Mouse (Mus musculus): ENCODE measurements around the gene Rap2a. TPM values are rescaled to one million over a fixed set of nuclear protein-coding genes. Genes with fewer than 3 reads are reported as not detected.

The Rap2a gene
- polyA plus RNA-seq, 1 experiment from 2014 or later, result 8.3 TPM

DNA sequence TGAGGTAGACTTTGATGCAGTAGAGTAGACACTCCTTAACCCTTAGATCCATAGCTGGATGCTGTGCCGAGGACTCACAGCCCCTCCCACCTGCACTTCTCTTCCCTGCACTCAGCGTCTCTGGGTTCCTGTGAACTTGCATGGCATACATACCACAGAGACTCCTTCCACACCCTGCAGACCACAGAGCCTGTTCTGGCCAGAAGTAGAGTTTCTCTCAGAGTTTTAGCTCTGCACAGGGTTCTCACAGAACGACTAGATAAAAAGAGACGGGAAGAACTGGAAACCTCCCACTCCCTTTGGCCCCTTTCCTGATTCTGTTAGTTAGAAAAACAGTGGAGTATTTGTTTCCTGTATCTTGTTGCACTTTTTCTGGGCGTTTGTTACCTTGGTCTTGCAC is 18.0 kb downstream of the Rap2a start:
- H3K27ac ChIP-seq (ENCODE audit: low read depth, low read length), result no peak overlapping the region
- no peak overlapping the region for H3K9ac ChIP-seq (ENCODE audit: low read depth, low read length)
- ATAC-seq, result no peak
- H3K9me3 ChIP-seq (ENCODE audit: control insufficient read depth), result no peaks in the 10 kb centered on the region
- H3K4me3 ChIP-seq (ENCODE audit: low read depth, low read length), result no peak overlapping the region
- WGBS, result 40% methylated on average over 5 of the region's 5 CpGs
- no peaks in the 10 kb centered on the region for H3K36me3 ChIP-seq (ENCODE audit: control insufficient read depth, insufficient read depth)
- H3K4me1 ChIP-seq (replicated peaks; ENCODE audit: control insufficient read depth, insufficient read depth, low read length), result no peaks in the 10 kb centered on the region
- H3K4me2 ChIP-seq (replicated peaks; ENCODE audit: low read depth), result no peak overlapping the region
- no peaks in the 10 kb centered on the region for H3K27me3 ChIP-seq (replicated peaks; ENCODE audit: control insufficient read depth, insufficient read depth, low read length)
- TF ChIP-seq CTCF (IDR thresholded peaks at IDR 0.05; ENCODE audit: low read depth), result no peak

DNA sequence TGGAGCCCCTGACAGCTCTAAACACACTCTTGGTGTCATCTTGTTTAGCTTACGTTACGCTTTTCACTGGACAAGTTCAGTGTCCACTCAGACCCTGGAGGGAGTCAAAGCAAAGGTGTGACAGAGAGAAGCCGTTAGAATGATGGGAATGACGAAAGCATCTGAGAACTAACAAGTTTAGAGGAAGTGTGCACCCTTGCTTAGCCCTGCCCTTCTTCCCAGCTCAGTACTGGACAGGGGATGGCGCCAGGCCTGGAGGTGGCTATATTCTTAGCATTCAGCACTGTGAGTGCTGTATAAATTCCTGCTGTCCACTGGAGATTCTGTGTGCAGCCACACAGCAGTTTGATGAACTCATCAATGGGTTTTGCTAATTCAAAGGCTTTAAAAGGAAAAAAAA is 18.6 kb downstream of the Rap2a start:
- H3K9ac ChIP-seq (ENCODE audit: low read depth, low read length), result no peak overlapping the region
- no peaks in the 10 kb centered on the region for H3K36me3 ChIP-seq (ENCODE audit: control insufficient read depth, insufficient read depth)
- H3K9me3 ChIP-seq (ENCODE audit: control insufficient read depth), result no peaks in the 10 kb centered on the region
- H3K27me3 ChIP-seq (replicated peaks; ENCODE audit: control insufficient read depth, insufficient read depth, low read length), result no peaks in the 10 kb centered on the region
- WGBS, result 72% methylated on average over 5 of the region's 5 CpGs
- TF ChIP-seq CTCF (IDR thresholded peaks at IDR 0.05; ENCODE audit: low read depth), result no peak
- no peak overlapping the region for H3K4me2 ChIP-seq (replicated peaks; ENCODE audit: low read depth)
- no peaks in the 10 kb centered on the region for H3K4me1 ChIP-seq (replicated peaks; ENCODE audit: control insufficient read depth, insufficient read depth, low read length)
- ATAC-seq, result no peak
- H3K4me3 ChIP-seq (ENCODE audit: low read depth, low read length), result no peak overlapping the region
- no peak overlapping the region for H3K27ac ChIP-seq (ENCODE audit: low read depth, low read length)

DNA sequence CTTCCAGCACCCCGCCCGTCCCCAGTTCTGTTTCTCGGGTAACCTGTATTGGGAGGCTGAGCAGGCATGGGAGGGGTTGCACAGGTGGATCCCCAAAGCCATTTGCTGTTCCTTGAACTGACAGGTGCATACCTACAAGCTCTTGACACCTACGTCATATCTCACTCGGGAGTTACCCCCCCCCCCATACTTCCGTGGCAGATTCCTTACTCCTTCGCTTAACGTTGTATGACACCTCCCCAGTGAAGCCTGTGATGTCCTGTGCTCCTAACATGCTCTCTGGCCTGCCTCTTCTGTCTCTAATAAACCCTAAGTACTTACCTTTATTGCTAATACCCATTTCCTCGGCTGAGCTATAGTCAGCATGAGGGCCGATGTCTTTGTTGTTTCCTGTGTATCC is 20.9 kb downstream of the Rap2a start:
- no peaks in the 10 kb centered on the region for H3K9me3 ChIP-seq (ENCODE audit: control insufficient read depth)
- H3K4me1 ChIP-seq (replicated peaks; ENCODE audit: control insufficient read depth, insufficient read depth, low read length), result no peaks in the 10 kb centered on the region
- H3K4me2 ChIP-seq (replicated peaks; ENCODE audit: low read depth), result no peak overlapping the region
- no peak overlapping the region for H3K27ac ChIP-seq (ENCODE audit: low read depth, low read length)
- no peaks in the 10 kb centered on the region for H3K36me3 ChIP-seq (ENCODE audit: control insufficient read depth, insufficient read depth)
- TF ChIP-seq CTCF (IDR thresholded peaks at IDR 0.05; ENCODE audit: low read depth), result no peak
- no peak for ATAC-seq
- WGBS, result 90% methylated on average over 10 of the region's 10 CpGs
- H3K4me3 ChIP-seq (ENCODE audit: low read depth, low read length), result no peak overlapping the region
- H3K27me3 ChIP-seq (replicated peaks; ENCODE audit: control insufficient read depth, insufficient read depth, low read length), result no peaks in the 10 kb centered on the region
- no peak overlapping the region for H3K9ac ChIP-seq (ENCODE audit: low read depth, low read length)

DNA sequence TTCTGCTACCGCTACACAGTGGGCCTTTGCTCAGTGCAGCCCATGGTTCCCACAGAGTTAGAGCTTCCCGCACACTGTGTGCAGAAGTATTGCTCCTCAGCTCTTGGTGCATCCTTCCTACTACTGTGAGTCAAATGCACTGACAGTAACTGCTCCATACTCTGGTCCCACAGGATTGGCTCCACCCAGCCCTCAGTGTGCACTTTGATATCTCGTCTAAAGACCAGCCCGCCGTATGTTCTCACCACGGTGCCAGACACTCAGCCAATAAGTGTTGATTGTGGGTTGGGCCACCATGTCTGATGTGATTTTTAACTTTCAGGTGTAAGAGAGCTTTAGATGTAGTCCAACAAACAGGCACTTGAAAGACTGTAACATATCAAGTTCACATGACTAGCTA is 21.4 kb downstream of the Rap2a start:
- no peak for TF ChIP-seq CTCF (IDR thresholded peaks at IDR 0.05; ENCODE audit: low read depth)
- 69% methylated on average over 6 of the region's 6 CpGs for WGBS
- Histone ChIP-seq H3K4me3 (ENCODE audit: low read depth, low read length) (no peak overlapping the region), H3K4me1 (replicated peaks; ENCODE audit: control insufficient read depth, insufficient read depth, low read length) (no peaks in the 10 kb centered on the region), H3K27me3 (replicated peaks; ENCODE audit: control insufficient read depth, insufficient read depth, low read length) (no peaks in the 10 kb centered on the region), H3K4me2 (replicated peaks; ENCODE audit: low read depth) (no peak overlapping the region), H3K9me3 (ENCODE audit: control insufficient read depth) (no peaks in the 10 kb centered on the region), H3K9ac (ENCODE audit: low read depth, low read length) (no peak overlapping the region), H3K36me3 (ENCODE audit: control insufficient read depth, insufficient read depth) (no peaks in the 10 kb centered on the region), H3K27ac (ENCODE audit: low read depth, low read length) (no peak overlapping the region)
- ATAC-seq, result no peak

DNA sequence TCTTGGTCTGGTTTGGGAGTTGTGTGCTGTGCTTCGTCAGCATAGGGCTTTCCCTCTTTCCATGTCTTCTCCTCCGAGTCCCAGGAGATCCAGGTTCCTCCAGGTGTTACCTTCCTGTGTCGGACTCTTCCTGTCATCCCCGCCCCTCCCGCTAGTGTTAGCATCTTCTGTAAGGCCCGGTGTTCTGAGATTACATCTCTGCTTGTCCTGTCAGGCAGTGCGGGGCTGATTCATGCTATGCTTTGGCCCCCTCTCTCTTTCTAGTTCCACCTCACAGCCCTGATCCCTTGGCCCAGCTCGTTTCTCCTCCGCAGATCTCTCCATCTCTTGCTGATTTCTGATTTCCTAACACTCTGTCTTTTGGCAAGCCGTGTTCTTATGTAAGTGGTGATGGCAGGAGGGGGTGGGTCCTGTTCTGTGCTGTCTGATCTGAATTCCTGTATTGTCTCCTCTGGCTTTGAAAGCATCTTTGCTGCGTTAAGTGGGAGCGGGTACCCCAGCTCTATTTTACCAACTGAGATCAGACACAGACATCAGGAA is 21.8 kb downstream of the Rap2a start:
- H3K4me1 ChIP-seq (replicated peaks; ENCODE audit: control insufficient read depth, insufficient read depth, low read length), result no peaks in the 10 kb centered on the region
- TF ChIP-seq CTCF (IDR thresholded peaks at IDR 0.05; ENCODE audit: low read depth), result no peak
- H3K36me3 ChIP-seq (ENCODE audit: control insufficient read depth, insufficient read depth), result no peaks in the 10 kb centered on the region
- WGBS, result 80% methylated on average over 12 of the region's 12 CpGs
- no peak overlapping the region for H3K9ac ChIP-seq (ENCODE audit: low read depth, low read length)
- no peak overlapping the region for H3K4me3 ChIP-seq (ENCODE audit: low read depth, low read length)
- ATAC-seq, result no peak
- H3K9me3 ChIP-seq (ENCODE audit: control insufficient read depth), result no peaks in the 10 kb centered on the region
- no peaks in the 10 kb centered on the region for H3K27me3 ChIP-seq (replicated peaks; ENCODE audit: control insufficient read depth, insufficient read depth, low read length)
- H3K4me2 ChIP-seq (replicated peaks; ENCODE audit: low read depth), result no peak overlapping the region
- no peak overlapping the region for H3K27ac ChIP-seq (ENCODE audit: low read depth, low read length)

DNA sequence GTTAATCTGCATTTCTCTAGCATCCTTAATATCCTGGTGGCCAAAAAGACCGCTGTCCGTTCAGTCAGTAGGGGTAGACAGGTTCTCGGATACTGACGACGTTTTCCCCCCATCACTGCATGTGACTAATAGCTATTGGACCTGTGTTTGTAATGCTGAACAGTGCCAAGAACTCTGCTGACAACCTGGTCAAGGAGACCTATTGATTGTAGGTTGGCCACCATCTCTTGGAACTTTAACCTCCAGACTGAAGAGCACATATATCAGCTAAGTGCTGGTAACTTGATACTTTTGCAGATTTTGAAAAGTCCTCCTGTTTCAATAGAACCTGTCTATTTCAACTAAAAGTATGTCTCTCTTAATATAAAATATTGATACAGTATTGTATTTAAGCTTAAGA is 22.5 kb downstream of the Rap2a start:
- Histone ChIP-seq H3K9me3 (ENCODE audit: control insufficient read depth) (no peaks in the 10 kb centered on the region), H3K4me1 (replicated peaks; ENCODE audit: control insufficient read depth, insufficient read depth, low read length) (no peaks in the 10 kb centered on the region), H3K4me2 (replicated peaks; ENCODE audit: low read depth) (no peak overlapping the region), H3K27me3 (replicated peaks; ENCODE audit: control insufficient read depth, insufficient read depth, low read length) (no peaks in the 10 kb centered on the region), H3K9ac (ENCODE audit: low read depth, low read length) (no peak overlapping the region), H3K27ac (ENCODE audit: low read depth, low read length) (no peak overlapping the region), H3K36me3 (ENCODE audit: control insufficient read depth, insufficient read depth) (no peaks in the 10 kb centered on the region), H3K4me3 (ENCODE audit: low read depth, low read length) (no peak overlapping the region)
- 92% methylated on average over 5 of the region's 5 CpGs for WGBS
- ATAC-seq, result no peak
- TF ChIP-seq CTCF (IDR thresholded peaks at IDR 0.05; ENCODE audit: low read depth), result no peak

DNA sequence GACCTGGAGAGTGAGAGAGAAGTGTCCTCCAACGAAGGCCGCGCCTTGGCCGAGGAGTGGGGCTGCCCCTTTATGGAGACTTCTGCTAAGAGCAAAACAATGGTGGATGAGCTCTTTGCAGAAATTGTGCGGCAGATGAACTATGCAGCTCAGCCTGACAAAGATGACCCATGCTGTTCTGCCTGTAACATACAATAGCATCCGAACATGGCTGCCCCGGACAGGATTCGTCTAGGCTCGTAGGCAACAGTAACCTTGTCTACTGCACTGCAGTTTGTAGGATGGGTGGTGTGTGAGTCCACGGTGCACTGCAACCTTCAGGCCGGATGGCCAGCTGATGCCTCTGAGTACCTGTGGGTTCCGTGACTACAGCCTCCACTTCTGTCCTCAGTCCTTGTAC is 25.4 kb downstream of the Rap2a start:
- Histone ChIP-seq H3K9ac (ENCODE audit: low read depth, low read length) (no peak overlapping the region), H3K36me3 (ENCODE audit: control insufficient read depth, insufficient read depth) (no peaks in the 10 kb centered on the region), H3K27me3 (replicated peaks; ENCODE audit: control insufficient read depth, insufficient read depth, low read length) (no peaks in the 10 kb centered on the region), H3K4me2 (replicated peaks; ENCODE audit: low read depth) (no peak overlapping the region), H3K4me3 (ENCODE audit: low read depth, low read length) (no peak overlapping the region), H3K9me3 (ENCODE audit: control insufficient read depth) (no peaks in the 10 kb centered on the region), H3K27ac (ENCODE audit: low read depth, low read length) (no peak overlapping the region), H3K4me1 (replicated peaks; ENCODE audit: control insufficient read depth, insufficient read depth, low read length) (no peaks in the 10 kb centered on the region)
- WGBS, result 94% methylated on average over 12 of the region's 12 CpGs
- no peak for ATAC-seq
- TF ChIP-seq CTCF (IDR thresholded peaks at IDR 0.05; ENCODE audit: low read depth), result no peak
